Mouse (Mus musculus) lung, embryonic 15.5 days (tissue): ENCODE measurements around the gene Gpr4. TPM values are rescaled to one million over a fixed set of nuclear protein-coding genes. Genes with fewer than 3 reads are reported as not detected.

Source experiments
- ATAC-seq: fragments of 200-750 bp; cut with Nextera tagmentation; 2 replicates; pipeline ENCODE4 v1.8.0; 2017; ENCODE audit warnings: moderate number of reproducible peaks, borderline replicate concordance; ENCODE audit not compliant: low FRiP score, low TSS enrichment; ENCODE audit errors: extremely low read depth
- H3K27ac ChIP-seq: fragments of 300-500 bp; sonication (generic); 2 replicates; pipeline ENCODE4 v1.5.1; 2015; ENCODE audit warnings: moderate library complexity, mild to moderate bottlenecking, inconsistent platforms
- H3K27me3 ChIP-seq: fragments of 300-500 bp; sonication (generic); 2 replicates; pipeline ENCODE4 v1.6.1; 2015; ENCODE audit warnings: inconsistent platforms
- H3K36me3 ChIP-seq: fragments of 300-500 bp; sonication (generic); 2 replicates; pipeline ENCODE4 v1.6.1; 2015; ENCODE audit warnings: inconsistent platforms
- H3K4me1 ChIP-seq: fragments of 300-500 bp; sonication (generic); 2 replicates; pipeline ENCODE4 v1.6.1; 2015; ENCODE audit warnings: inconsistent platforms
- H3K4me2 ChIP-seq: fragments of 300-500 bp; sonication (generic); 2 replicates; pipeline ENCODE4 v1.6.1; 2015; ENCODE audit warnings: inconsistent platforms, mild to moderate bottlenecking, moderate library complexity
- H3K4me3 ChIP-seq: fragments of 300-500 bp; sonication (generic); 2 replicates; pipeline ENCODE4 v1.5.1; 2015; ENCODE audit warnings: mild to moderate bottlenecking, inconsistent platforms
- H3K9ac ChIP-seq: fragments of 300-500 bp; sonication (generic); 2 replicates; pipeline ENCODE4 v1.6.1; 2015; ENCODE audit warnings: inconsistent platforms
- H3K9me3 ChIP-seq: fragments of 300-500 bp; sonication (generic); 2 replicates; pipeline ENCODE4 v1.6.1; 2016; ENCODE audit warnings: inconsistent platforms
- WGBS: fragments of 180-500 bp; shearing (Covaris S2); methylation state at CpG from one replicate; pipeline ENCODE4 v1.1.7; 2015; 5-methylcytosine and 5-hydroxymethylcytosine counted together
- polyA plus RNA-seq: library from polyadenylated mRNA; unstranded; fragments of >200 nt; fragmentation: Nextera tagmentation; extraction: Ambion mirVana; gene quantifications from 2 replicates; pipeline ENCODE4 v1.2.1, GENCODE M21; 2015

The Gpr4 gene
- polyA plus RNA-seq, 1 experiment from 2014 or later = 2.2 TPM

DNA sequence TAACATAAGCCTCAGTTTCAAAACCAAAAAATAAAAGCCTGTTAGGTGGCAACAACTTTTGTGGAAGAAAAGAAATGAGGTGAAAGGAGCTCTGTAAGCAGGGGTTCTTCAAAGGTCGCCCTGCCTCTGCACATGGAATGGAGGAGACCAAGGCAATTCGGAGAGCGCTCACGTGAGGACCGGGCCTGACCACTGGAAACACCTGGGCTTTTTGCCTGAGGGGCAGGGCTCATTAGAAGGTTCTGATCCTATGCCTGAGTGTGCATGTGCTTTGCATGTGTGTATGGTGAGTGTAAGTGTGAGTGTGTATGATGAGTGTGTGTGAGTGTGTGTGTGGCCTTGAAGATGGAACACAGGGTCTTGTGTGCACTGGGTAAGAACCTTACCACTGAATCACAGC is 18.6 kb downstream of the Gpr4 start:
- no peaks in the 10 kb centered on the region for H3K36me3 ChIP-seq
- no peak overlapping the region for H3K9ac ChIP-seq
- no peaks in the 10 kb centered on the region for H3K27me3 ChIP-seq
- ATAC-seq = no peak
- H3K27ac ChIP-seq = no peak overlapping the region
- 97% methylated on average over 5 of the region's 5 CpGs for WGBS
- no peak overlapping the region for H3K4me3 ChIP-seq
- H3K4me1 ChIP-seq = peaks cover 22% of the 10 kb centered on the region
- no peaks in the 10 kb centered on the region for H3K9me3 ChIP-seq
- no peak overlapping the region for H3K4me2 ChIP-seq

DNA sequence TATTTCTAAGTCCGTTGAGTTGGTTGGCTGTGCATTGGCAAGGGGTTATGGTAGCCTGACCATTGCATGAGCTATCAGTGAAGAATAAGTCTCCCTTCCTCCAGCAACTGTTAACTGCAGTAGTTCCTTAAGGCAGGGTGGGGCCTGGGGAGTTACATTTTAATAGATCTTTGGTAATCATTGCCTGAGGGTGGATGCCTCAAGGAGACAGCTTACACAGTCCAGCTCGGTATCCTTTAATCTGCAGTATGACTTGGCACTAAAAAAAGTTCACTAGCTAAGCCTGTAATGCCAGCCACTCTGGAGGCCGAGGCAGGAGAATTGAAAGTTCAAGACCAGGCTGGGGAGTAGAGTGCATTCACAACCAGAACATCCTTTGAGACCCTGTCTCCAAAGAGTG is 19.5 kb downstream of the Gpr4 start:
- no peaks in the 10 kb centered on the region for H3K9me3 ChIP-seq
- H3K27me3 ChIP-seq = no peaks in the 10 kb centered on the region
- no peak overlapping the region for H3K4me3 ChIP-seq
- H3K36me3 ChIP-seq = no peaks in the 10 kb centered on the region
- H3K4me1 ChIP-seq = peaks cover 29% of the 10 kb centered on the region
- WGBS = 80% methylated on average over 3 of the region's 3 CpGs
- ATAC-seq = no peak
- no peak overlapping the region for H3K27ac ChIP-seq
- no peak overlapping the region for H3K4me2 ChIP-seq
- no peak overlapping the region for H3K9ac ChIP-seq

DNA sequence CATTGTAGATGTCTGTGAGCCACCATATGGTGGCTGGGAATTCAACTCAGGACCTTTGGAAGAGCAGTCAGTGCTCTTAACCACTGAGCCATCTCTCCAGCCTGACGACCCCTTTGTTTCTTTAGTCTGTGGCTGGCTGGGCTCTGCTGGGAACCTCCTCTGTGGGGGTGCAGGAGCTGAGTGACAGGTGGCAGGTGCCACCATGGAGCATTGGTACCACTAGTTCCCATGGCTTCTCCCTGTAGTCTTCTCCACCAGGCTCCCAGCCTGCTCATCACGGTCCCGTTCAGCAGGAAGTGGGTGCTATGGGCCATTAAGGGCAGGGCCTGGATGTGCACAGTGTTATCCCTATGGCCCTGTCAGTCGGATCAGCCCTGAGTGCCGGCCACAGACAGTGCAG is 22.3 kb downstream of the Gpr4 start:
- Histone ChIP-seq H3K36me3 (no peaks in the 10 kb centered on the region), H3K9me3 (no peaks in the 10 kb centered on the region), H3K27ac (no peak overlapping the region), H3K4me2 (no peak overlapping the region), H3K4me3 (no peak overlapping the region), H3K27me3 (no peaks in the 10 kb centered on the region), H3K9ac (no peak overlapping the region), H3K4me1 (peaks cover 26% of the 10 kb centered on the region)
- ATAC-seq = no peak; the same call in 1 of the 2 replicates
- WGBS = 70% methylated on average over 5 of the region's 5 CpGs

DNA sequence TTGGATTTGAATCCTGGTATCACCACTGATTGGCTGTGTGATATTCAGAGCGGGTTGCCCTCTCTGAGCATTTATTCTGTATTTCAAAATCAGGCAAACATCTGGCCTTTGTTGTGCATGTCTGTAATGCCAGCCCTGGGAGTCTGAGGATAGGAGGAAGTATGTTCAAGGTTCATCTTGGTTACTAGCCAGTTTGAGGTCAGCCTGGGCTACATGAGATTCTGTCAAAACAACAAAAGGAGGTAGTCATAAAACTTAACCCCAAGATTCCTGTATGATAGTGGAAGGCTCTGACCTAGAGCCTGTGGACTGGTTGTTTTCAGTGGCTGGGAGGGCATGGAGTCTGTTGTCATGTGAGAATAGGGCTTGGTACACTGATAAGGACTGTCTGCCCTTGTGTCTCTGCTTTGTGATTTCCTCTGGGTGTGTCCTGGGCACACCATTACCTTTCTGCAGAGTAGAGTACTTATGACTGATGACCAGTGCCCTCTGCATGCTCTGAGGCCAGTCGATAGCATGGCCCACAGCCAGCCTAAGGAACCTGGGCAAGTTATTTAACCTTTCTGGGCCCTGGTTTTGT is 22.8 kb downstream of the Gpr4 start:
- Histone ChIP-seq H3K27me3 (no peaks in the 10 kb centered on the region), H3K4me2 (no peak overlapping the region), H3K27ac (no peak overlapping the region), H3K9ac (no peak overlapping the region), H3K4me1 (peaks cover 21% of the 10 kb centered on the region), H3K9me3 (no peaks in the 10 kb centered on the region), H3K36me3 (no peaks in the 10 kb centered on the region), H3K4me3 (no peak overlapping the region)
- 82% methylated on average over 2 of the region's 2 CpGs for WGBS
- ATAC-seq = no peak

DNA sequence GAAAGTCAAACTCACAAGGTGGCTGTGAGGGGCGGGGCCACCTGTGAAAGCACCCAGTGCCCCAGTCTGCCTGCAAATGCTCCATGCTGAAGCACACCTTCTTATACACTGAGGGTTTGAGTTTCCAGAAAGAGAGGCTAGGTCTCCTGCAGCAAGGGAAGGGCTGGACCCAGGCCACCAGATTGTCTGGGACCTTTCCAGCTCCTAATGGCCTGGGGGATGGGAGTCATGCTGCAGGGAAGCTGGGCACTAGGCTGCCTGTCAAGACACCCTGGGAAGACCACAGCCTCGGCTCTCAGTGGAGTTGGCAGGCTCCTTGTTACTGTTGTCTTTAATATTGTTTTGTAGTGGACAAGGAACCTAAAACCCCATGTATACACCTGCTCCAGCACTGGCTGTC is 24.1 kb downstream of the Gpr4 start:
- Histone ChIP-seq H3K4me1 (peaks cover 18% of the 10 kb centered on the region), H3K9ac (no peak overlapping the region), H3K4me3 (no peak overlapping the region), H3K4me2 (no peak overlapping the region), H3K27ac (no peak overlapping the region), H3K27me3 (no peaks in the 10 kb centered on the region), H3K36me3 (no peaks in the 10 kb centered on the region), H3K9me3 (no peaks in the 10 kb centered on the region)
- WGBS = 81% methylated on average over 2 of the region's 2 CpGs
- no peak for ATAC-seq

DNA sequence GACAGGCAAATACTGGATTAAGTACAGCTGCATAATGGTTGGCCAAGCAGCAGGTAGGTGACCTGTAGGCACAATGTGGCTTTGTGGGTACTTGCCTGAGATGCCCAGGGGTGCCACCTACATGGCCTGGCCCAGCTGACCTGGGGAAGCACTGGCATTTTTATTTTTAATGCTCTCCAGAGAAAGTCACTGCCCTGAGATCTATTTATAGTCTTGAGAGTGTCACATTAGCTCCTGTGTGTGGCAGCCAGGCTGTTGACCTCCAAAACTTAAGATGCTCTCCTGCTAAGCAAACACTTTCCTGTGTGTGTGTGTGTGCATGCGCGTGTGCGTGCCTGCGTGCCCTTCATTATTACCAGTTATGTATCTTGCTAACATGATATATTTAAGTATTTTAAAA is 26.0 kb downstream of the Gpr4 start:
- H3K9me3 ChIP-seq = no peaks in the 10 kb centered on the region
- no peak overlapping the region for H3K4me2 ChIP-seq
- WGBS = 74% methylated on average over 4 of the region's 4 CpGs
- no peak for ATAC-seq
- H3K4me1 ChIP-seq = peaks cover 18% of the 10 kb centered on the region
- no peak overlapping the region for H3K9ac ChIP-seq
- no peaks in the 10 kb centered on the region for H3K36me3 ChIP-seq
- H3K27me3 ChIP-seq = no peaks in the 10 kb centered on the region
- no peak overlapping the region for H3K4me3 ChIP-seq
- H3K27ac ChIP-seq = no peak overlapping the region

DNA sequence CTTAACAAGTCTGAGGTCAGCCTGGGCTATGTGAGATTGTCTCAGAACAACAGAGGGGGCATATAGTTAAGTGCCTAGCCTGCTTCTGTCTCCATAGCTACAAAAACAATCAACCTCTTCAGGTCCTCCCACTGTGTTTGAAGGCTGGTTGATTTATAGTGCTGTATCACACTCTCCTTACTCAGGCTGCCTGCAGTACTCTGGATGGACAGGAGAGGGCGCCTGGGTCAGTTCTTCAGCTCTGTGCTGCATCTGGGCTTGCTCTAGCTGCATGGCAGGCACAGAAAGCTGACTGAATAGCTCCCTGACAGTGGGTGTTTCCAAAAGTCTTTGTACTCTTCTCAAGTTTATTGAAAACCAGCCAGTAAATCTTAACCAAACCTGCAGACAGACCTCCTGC is 27.1 kb downstream of the Gpr4 start:
- 0% methylated on average over 1 of the region's 1 CpGs for WGBS
- Histone ChIP-seq H3K9ac (no peak overlapping the region), H3K27ac (no peak overlapping the region), H3K4me2 (no peak overlapping the region), H3K4me3 (no peak overlapping the region), H3K9me3 (no peaks in the 10 kb centered on the region), H3K27me3 (no peaks in the 10 kb centered on the region), H3K4me1 (peaks cover 18% of the 10 kb centered on the region), H3K36me3 (no peaks in the 10 kb centered on the region)
- ATAC-seq = peak; percentile 83; the same call in 1 of the 2 replicates

DNA sequence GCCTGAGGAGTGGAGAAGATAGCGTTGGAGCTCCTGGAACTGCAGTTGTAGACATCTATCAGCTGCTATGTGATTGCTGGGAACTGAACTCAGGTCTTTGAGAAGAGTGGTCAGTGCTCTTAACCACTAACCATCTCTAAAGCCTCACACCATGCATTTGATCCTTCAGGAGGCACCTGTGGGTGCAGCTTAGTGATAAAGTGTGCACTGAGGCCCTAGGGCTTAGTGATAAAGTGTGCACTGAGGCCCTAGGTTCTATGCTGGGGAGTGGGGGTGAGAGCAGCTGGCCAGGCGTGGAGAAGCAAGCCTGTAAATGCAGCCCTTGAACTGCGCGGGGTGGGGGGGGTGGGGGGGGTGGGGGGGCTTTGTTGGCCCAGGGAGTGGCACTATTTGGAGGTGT is 27.6 kb downstream of the Gpr4 start:
- 63% methylated on average over 2 of the region's 4 CpGs for WGBS
- H3K4me1 ChIP-seq = peaks cover 18% of the 10 kb centered on the region
- H3K4me3 ChIP-seq = no peak overlapping the region
- H3K27me3 ChIP-seq = no peaks in the 10 kb centered on the region
- no peaks in the 10 kb centered on the region for H3K9me3 ChIP-seq
- H3K9ac ChIP-seq = no peak overlapping the region
- H3K4me2 ChIP-seq = no peak overlapping the region
- ATAC-seq = no peak
- H3K36me3 ChIP-seq = peaks cover 5% of the 10 kb centered on the region; the same call in 1 of the 2 replicates
- no peak overlapping the region for H3K27ac ChIP-seq

DNA sequence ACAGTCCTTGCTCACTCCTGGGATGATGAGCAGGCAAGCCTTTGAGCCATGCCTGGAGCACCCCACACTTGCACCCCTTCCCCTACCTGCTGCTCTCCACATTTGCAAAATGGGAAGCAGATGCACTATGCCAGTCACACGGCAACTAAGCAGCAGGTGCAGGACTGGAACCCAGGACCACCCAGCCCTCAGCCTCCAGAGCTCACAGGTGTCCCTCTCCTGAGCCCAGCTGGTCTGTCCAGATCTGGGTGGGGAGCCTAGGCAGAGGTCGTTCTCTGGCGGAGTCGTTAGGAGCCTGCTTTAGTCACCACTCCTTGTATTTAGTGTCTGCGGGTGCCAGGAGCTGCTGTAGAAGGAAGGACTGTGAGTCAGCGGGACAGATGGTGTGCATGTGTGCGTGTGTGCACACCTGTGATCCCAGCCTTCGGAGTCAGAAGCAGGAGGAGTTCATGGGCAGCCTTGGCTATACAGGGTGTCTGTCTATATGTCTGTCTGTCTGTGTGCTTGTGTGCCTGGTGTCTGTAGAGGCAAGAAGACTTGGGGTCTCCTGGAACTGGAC is 28.6 kb downstream of the Gpr4 start:
- Histone ChIP-seq H3K4me3 (no peak overlapping the region), H3K9me3 (no peaks in the 10 kb centered on the region), H3K4me2 (no peak overlapping the region), H3K36me3 (peaks cover 14% of the 10 kb centered on the region), H3K4me1 (peaks cover 15% of the 10 kb centered on the region), H3K9ac (no peak overlapping the region), H3K27ac (no peak overlapping the region), H3K27me3 (no peaks in the 10 kb centered on the region)
- 86% methylated on average over 8 of the region's 8 CpGs for WGBS
- ATAC-seq = no peak

DNA sequence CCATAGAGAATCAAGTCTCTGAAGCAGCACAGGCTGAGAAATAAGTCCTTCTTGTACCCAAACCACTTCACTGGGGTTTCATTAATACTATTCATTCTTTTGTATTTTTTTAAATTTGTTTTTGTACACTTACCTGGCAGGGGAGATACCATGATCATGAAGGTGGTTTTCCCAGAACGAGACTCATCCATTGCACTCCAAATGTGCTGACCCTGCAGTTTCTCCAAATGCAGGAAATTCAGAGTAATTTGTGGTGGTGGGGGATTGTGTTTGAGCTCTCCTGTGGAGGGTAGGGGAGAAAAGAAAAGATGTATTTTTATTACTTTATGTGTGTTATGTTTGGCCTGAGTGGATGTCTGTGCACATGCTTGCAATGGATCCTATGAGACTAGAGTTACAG is 29.7 kb downstream of the Gpr4 start:
- no peak overlapping the region for H3K4me3 ChIP-seq

DNA sequence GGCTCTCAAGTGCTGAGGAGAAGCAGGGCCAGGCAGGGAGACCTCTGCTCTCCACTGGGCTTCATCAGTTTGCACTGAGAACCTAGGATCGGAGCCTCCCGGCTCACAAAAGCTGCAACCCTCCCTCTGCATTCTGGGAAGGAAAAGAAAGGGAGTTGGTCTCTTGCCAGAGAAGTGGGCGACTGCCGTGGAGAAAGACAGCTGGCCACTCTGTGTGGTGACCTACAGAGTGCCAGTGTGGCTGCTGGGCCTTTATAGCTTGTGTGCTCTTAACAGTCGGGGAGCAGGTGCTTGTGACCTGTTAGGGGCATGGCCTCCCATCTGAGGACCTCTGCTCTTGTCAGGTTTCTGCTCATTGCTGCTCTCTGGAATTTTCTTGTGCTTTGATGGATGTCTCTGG is 31.5 kb downstream of the Gpr4 start:
- Histone ChIP-seq H3K4me3 (no peak overlapping the region), H3K27ac (no peak overlapping the region), H3K4me2 (no peak overlapping the region), H3K9ac (no peak overlapping the region), H3K36me3 (peaks cover 24% of the 10 kb centered on the region), H3K9me3 (no peaks in the 10 kb centered on the region), H3K27me3 (no peaks in the 10 kb centered on the region), H3K4me1 (no peaks in the 10 kb centered on the region)
- WGBS = 65% methylated on average over 5 of the region's 5 CpGs
- ATAC-seq = no peak

More for the DNA sequence above, 29.7 kb downstream of the Gpr4 start:
- Histone ChIP-seq H3K9ac (no peak overlapping the region), H3K27ac (no peak overlapping the region), H3K4me2 (no peak overlapping the region), H3K9me3 (no peaks in the 10 kb centered on the region), H3K27me3 (no peaks in the 10 kb centered on the region), H3K4me1 (0 out of 2 replicates have a peak, but pooled peaks cover 7% of the 10 kb centered on the region), H3K36me3 (peaks cover 19% of the 10 kb centered on the region)
- no peak for ATAC-seq
- 77% methylated on average over 1 of the region's 1 CpGs for WGBS

DNA sequence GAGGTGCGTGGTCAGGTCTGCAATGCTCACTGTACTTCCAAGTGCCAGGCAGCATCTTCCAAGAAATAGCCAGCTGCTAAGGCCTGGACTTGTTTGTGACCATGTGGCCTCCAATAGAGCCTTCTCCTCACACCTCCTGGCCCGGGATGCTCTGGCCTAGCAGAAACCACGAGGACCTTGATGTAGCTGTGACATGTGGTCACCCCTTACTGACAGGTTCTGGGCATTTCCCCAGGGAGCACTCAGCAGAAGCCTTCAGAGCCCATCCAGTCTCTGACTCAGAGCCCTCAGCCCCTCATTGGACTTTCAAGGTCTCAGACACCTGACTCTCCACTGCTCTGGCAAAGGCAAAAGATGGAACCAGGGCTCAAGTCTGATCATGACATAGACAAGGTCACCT is 32.7 kb downstream of the Gpr4 start:
- WGBS = 71% methylated on average over 3 of the region's 3 CpGs
- Histone ChIP-seq H3K36me3 (peaks cover 24% of the 10 kb centered on the region), H3K4me3 (no peak overlapping the region), H3K9me3 (no peaks in the 10 kb centered on the region), H3K27me3 (no peaks in the 10 kb centered on the region), H3K9ac (no peak overlapping the region), H3K4me2 (no peak overlapping the region), H3K4me1 (no peaks in the 10 kb centered on the region), H3K27ac (no peak overlapping the region)
- ATAC-seq = no peak

DNA sequence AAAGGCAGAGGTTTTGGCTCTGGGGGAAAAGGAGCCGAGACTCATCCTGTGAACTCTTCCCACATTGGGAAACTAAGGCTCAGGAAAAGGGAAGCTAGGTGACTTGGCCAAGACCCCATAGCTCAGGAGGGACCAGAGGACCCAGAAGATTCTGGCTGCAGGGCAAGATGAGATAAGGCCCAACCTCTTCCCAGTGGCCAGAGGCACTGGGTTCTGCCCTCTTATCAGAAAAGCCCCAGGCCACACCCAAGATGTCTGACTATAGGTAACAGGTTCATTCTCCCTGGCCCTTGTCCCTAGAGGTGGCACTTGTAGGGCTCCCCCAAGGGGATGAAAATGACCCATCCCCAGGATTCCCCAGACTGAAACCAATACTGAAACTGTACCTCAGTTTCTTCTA is 34.5 kb downstream of the Gpr4 start:
- no peak overlapping the region for H3K4me3 ChIP-seq
- no peak for ATAC-seq
- H3K27ac ChIP-seq = no peak overlapping the region
- H3K36me3 ChIP-seq = peaks cover 24% of the 10 kb centered on the region
- no peak overlapping the region for H3K4me2 ChIP-seq
- no peak overlapping the region for H3K9ac ChIP-seq
- no peaks in the 10 kb centered on the region for H3K4me1 ChIP-seq
- H3K27me3 ChIP-seq = no peaks in the 10 kb centered on the region
- WGBS = 94% methylated on average over 1 of the region's 1 CpGs
- no peaks in the 10 kb centered on the region for H3K9me3 ChIP-seq
